Mouse (Mus musculus) MEL (cell line): ENCODE results near the gene Slc1a7. TPM values are rescaled to one million over a fixed set of nuclear protein-coding genes. Genes with fewer than 3 reads are reported as not detected.

Experiments
- DNase-seq: peaks from one replicate; pipeline ENCODE4 v3.0.0; 2011; ENCODE audit warnings: low read depth, low spot score
- H3K27ac ChIP-seq: 2 replicates; pipeline ENCODE4 v1.5.1; 2012; ENCODE audit warnings: low read depth, mild to moderate bottlenecking, control low read depth, low read length, moderate library complexity; ENCODE audit not compliant: control insufficient read depth
- H3K27me3 ChIP-seq, 2 experiments: fragments of 150-350 bp in 1 of 2; sonication (generic) in 1 of 2; 2 replicates each; pipeline ENCODE4 v1.6.1; 2012; ENCODE audit warnings: low read length in 2 of 2, mild to moderate bottlenecking in 2 of 2, improper control_type of control experiment in 1 of 2, moderate library complexity in 1 of 2; ENCODE audit not compliant: insufficient read depth in 2 of 2, control insufficient read depth in 1 of 2
- H3K36me3 ChIP-seq, 2 experiments: 2 replicates each; pipeline ENCODE4 v1.6.1; 2012 to 2014; ENCODE audit warnings: low read length in 2 of 2, improper control_type of control experiment in 1 of 2, inconsistent platforms in 1 of 2, mild to moderate bottlenecking in 1 of 2; ENCODE audit not compliant: insufficient read depth in 2 of 2, control insufficient read depth in 1 of 2
- H3K4me1 ChIP-seq, 2 experiments: fragments of 150-350 bp in 1 of 2; sonication (generic) in 1 of 2; 2 replicates each; pipeline ENCODE4 v1.6.1; 2012; ENCODE audit warnings: low read length in 2 of 2, improper control_type of control experiment in 1 of 2, mild to moderate bottlenecking in 1 of 2; ENCODE audit not compliant: insufficient read depth in 2 of 2, control insufficient read depth in 1 of 2
- H3K4me3 ChIP-seq, 2 experiments: fragments of 150-350 bp in 1 of 2; sonication (generic) in 1 of 2; 2 replicates each; pipeline ENCODE4 v1.5.1; 2012; ENCODE audit warnings: low read depth in 2 of 2, low read length in 2 of 2, mild to moderate bottlenecking in 2 of 2, moderate library complexity in 2 of 2, control low read depth in 1 of 2, improper control_type of control experiment in 1 of 2; ENCODE audit not compliant: control insufficient read depth in 1 of 2, insufficient read depth in 1 of 2
- H3K79me2 ChIP-seq: 2 replicates; pipeline ENCODE4 v1.6.1; 2012; ENCODE audit warnings: mild to moderate bottlenecking, low read length, moderate library complexity; ENCODE audit not compliant: control insufficient read depth, poor library complexity, insufficient read depth
- H3K9ac ChIP-seq: 2 replicates; pipeline ENCODE4 v1.6.1; 2012; ENCODE audit warnings: low read depth, mild to moderate bottlenecking, control low read depth, low read length, moderate library complexity; ENCODE audit not compliant: control insufficient read depth, poor library complexity, severe bottlenecking
- H3K9me3 ChIP-seq: fragments of 150-350 bp; sonication (generic); replicated peaks from 2 replicates; pipeline ENCODE4 v1.6.1; 2012; ENCODE audit warnings: mild to moderate bottlenecking, low read length, improper control_type of control experiment, moderate library complexity; ENCODE audit not compliant: insufficient read depth
- EP300 ChIP-seq, 2 experiments: IDR thresholded peaks; 2 replicates each; pipeline ENCODE4 v1.6.1; 2011; ENCODE audit warnings: improper control_type of control experiment in 2 of 2, low read length in 2 of 2, low read depth in 1 of 2, mild to moderate bottlenecking in 1 of 2
- ETS1 ChIP-seq: IDR thresholded peaks from 2 replicates; pipeline ENCODE4 v1.6.1; 2012; ENCODE audit warnings: low read depth, mild to moderate bottlenecking, inconsistent platforms, low read length, improper control_type of control experiment, moderate library complexity
- GABPA ChIP-seq: IDR thresholded peaks from 2 replicates; pipeline ENCODE4 v1.6.1; 2012; ENCODE audit warnings: low read depth, mild to moderate bottlenecking, inconsistent platforms, low read length, improper control_type of control experiment, moderate library complexity
- HCFC1 ChIP-seq: IDR thresholded peaks from 2 replicates; pipeline ENCODE4 v1.6.1; 2012; ENCODE audit warnings: low read depth, mild to moderate bottlenecking, inconsistent platforms, low read length, improper control_type of control experiment, moderate library complexity
- KAT2A ChIP-seq: conservative IDR thresholded peaks from 2 replicates; pipeline ENCODE4 v1.6.1; 2012; ENCODE audit warnings: low read depth, low read length, improper control_type of control experiment, inconsistent platforms
- MAX ChIP-seq: IDR thresholded peaks from 2 replicates; pipeline ENCODE4 v1.6.1; 2011; ENCODE audit warnings: low read length, improper control_type of control experiment
- MAZ ChIP-seq: IDR thresholded peaks from 2 replicates; pipeline ENCODE4 v1.6.1; 2012; ENCODE audit warnings: low read depth, mild to moderate bottlenecking, inconsistent platforms, low read length, improper control_type of control experiment
- MEF2A ChIP-seq: IDR thresholded peaks from 2 replicates; pipeline ENCODE4 v1.6.1; 2014; ENCODE audit warnings: low read depth, mild to moderate bottlenecking, inconsistent platforms, low read length, improper control_type of control experiment; ENCODE audit not compliant: poor library complexity, insufficient replicate concordance, severe bottlenecking; ENCODE audit errors: extremely low read depth
- MYB ChIP-seq: IDR thresholded peaks from 2 replicates; pipeline ENCODE4 v1.6.1; 2011; ENCODE audit warnings: mild to moderate bottlenecking, low read depth, low read length, improper control_type of control experiment
- NELFE ChIP-seq: IDR thresholded peaks from 2 replicates; pipeline ENCODE4 v1.6.1; 2011; ENCODE audit warnings: low read depth, low read length, improper control_type of control experiment
- NRF1 ChIP-seq: IDR thresholded peaks from 2 replicates; pipeline ENCODE4 v1.6.1; 2014; ENCODE audit warnings: low read depth, mild to moderate bottlenecking, inconsistent platforms, low read length, improper control_type of control experiment, moderate library complexity; ENCODE audit not compliant: poor library complexity, insufficient read depth, severe bottlenecking
- POLR2A ChIP-seq, 2 experiments: IDR thresholded peaks; 2 replicates each; pipeline ENCODE4 v1.6.1; 2011 to 2012; ENCODE audit warnings: low read length in 2 of 2, mild to moderate bottlenecking in 2 of 2, control low read depth in 1 of 2, improper control_type of control experiment in 1 of 2, low read depth in 1 of 2, moderate library complexity in 1 of 2; ENCODE audit not compliant: control insufficient read depth in 1 of 2, insufficient read depth in 1 of 2, poor library complexity in 1 of 2
- POLR2AphosphoS2 ChIP-seq: IDR thresholded peaks from 2 replicates; pipeline ENCODE4 v1.6.1; 2011; ENCODE audit warnings: low read length, improper control_type of control experiment
- POLR2AphosphoS5 ChIP-seq: IDR thresholded peaks from 2 replicates; pipeline ENCODE4 v1.6.1; 2012; ENCODE audit warnings: low read depth, borderline replicate concordance, mild to moderate bottlenecking, inconsistent platforms, low read length, moderate library complexity, mixed read lengths
- RCOR1 ChIP-seq: IDR thresholded peaks from 2 replicates; pipeline ENCODE4 v1.6.1; 2012; ENCODE audit warnings: low read depth, mild to moderate bottlenecking, inconsistent platforms, low read length, improper control_type of control experiment
- SMC3 ChIP-seq: IDR thresholded peaks from 2 replicates; pipeline ENCODE4 v1.6.1; 2011; ENCODE audit warnings: low read depth, low read length, improper control_type of control experiment
- TAL1 ChIP-seq: IDR thresholded peaks from 2 replicates; pipeline ENCODE4 v1.6.1; 2012; ENCODE audit warnings: mild to moderate bottlenecking, inconsistent platforms, low read length, moderate library complexity, mixed read lengths
- TBP ChIP-seq: IDR thresholded peaks from 2 replicates; pipeline ENCODE4 v1.8.0; 2011; ENCODE audit warnings: low read depth, low read length, improper control_type of control experiment
- TCF12 ChIP-seq: IDR thresholded peaks from 2 replicates; pipeline ENCODE4 v1.6.1; 2014; ENCODE audit warnings: low read depth, mild to moderate bottlenecking, inconsistent platforms, low read length, improper control_type of control experiment, moderate library complexity
- UBTF ChIP-seq: IDR thresholded peaks from 2 replicates; pipeline ENCODE4 v1.6.1; 2012; ENCODE audit warnings: low read depth, mild to moderate bottlenecking, inconsistent platforms, low read length, improper control_type of control experiment, moderate library complexity, borderline replicate concordance; ENCODE audit not compliant: insufficient read depth
- USF1 ChIP-seq: IDR thresholded peaks from 2 replicates; pipeline ENCODE4 v1.6.1; 2014; ENCODE audit warnings: low read depth, mild to moderate bottlenecking, inconsistent platforms, low read length, improper control_type of control experiment, moderate library complexity
- USF2 ChIP-seq, 2 experiments: IDR thresholded peaks; 2 replicates each; pipeline ENCODE4 v1.6.1; 2011 to 2012; ENCODE audit warnings: improper control_type of control experiment in 2 of 2, low read length in 2 of 2, borderline replicate concordance in 1 of 2, inconsistent platforms in 1 of 2, low read depth in 1 of 2, mild to moderate bottlenecking in 1 of 2; ENCODE audit not compliant: insufficient read depth in 1 of 2
- ZKSCAN1 ChIP-seq: IDR thresholded peaks from 2 replicates; pipeline ENCODE4 v1.6.1; 2012; ENCODE audit warnings: low read depth, mild to moderate bottlenecking, inconsistent platforms, low read length, improper control_type of control experiment, moderate library complexity
- polyA plus RNA-seq, 2 experiments: library from polyadenylated mRNA; stranded (reverse) in 1 of 2; unstranded in 1 of 2; fragments of >175 nt in 1 of 2; fragments of >200 nt in 1 of 2; gene quantifications; 2 replicates each; pipeline versions ENCODE4 v1.2.1 to v1.2.4; 2012; ENCODE audit warnings: low replicate concordance in 2 of 2, low read depth in 1 of 2; ENCODE audit not compliant: insufficient read length in 2 of 2, insufficient read depth in 1 of 2, missing spikeins in 1 of 2
- total RNA-seq: library from RNA; depleted of rRNA; stranded (reverse); fragments of 300-350 nt; gene quantifications from 2 replicates; pipeline ENCODE4 v1.2.3, GENCODE M21; 2012

The Slc1a7 gene
- total and polyA plus RNA-seq, 3 experiments: 0.68 TPM; not detected in 2

GRCm38 (mm10) chr4:107944141-107944540 lies 24.0 kb upstream of the Slc1a7 start:
- TF ChIP-seq TCF12 (no peak), EP300 (IDR thresholded peaks at IDR 0.05; ENCODE audit: low read depth in 1 of 2, low read length in 2 of 2) (no peak), MAX (no peak), MYB (no peak), RCOR1 (no peak), KAT2A (no peak), NELFE (no peak), NRF1 (no peak), MEF2A (no peak), MAZ (no peak), UBTF (no peak), POLR2AphosphoS5 (no peak), USF1 (no peak)
- H3K9ac ChIP-seq: no peak overlapping the region
- peaks cover 4 to 6% of the 10 kb centered on the region in 2 experiments; a peak in 3 of 4 replicates for H3K27me3 ChIP-seq
- no peak for DNase-seq
- H3K4me1 ChIP-seq: no peaks in the 10 kb centered on the region
- no peak overlapping the region for H3K27ac ChIP-seq
- H3K79me2 ChIP-seq: no peaks in the 10 kb centered on the region
- H3K9me3 ChIP-seq: no peaks in the 10 kb centered on the region
- no peak overlapping the region for H3K4me3 ChIP-seq
- H3K36me3 ChIP-seq: no peaks in the 10 kb centered on the region; a peak in 1 of 4 replicates

GRCm38 (mm10) chr4:107949918-107950317 lies 18.2 kb upstream of the Slc1a7 start:
- H3K27ac ChIP-seq: no peak overlapping the region
- no peak overlapping the region for H3K9ac ChIP-seq
- no peak for DNase-seq
- H3K79me2 ChIP-seq: no peaks in the 10 kb centered on the region
- peaks cover 0 to 3% of the 10 kb centered on the region in 2 experiments; a peak in 2 of 4 replicates for H3K36me3 ChIP-seq
- H3K4me1 ChIP-seq: peaks cover 0 to 7% of the 10 kb centered on the region in 2 experiments; a peak in 2 of 4 replicates
- no peak overlapping the region for H3K4me3 ChIP-seq
- H3K27me3 ChIP-seq: peaks cover 3 to 4% of the 10 kb centered on the region in 2 experiments; a peak in 3 of 4 replicates
- H3K9me3 ChIP-seq: no peaks in the 10 kb centered on the region
- TF ChIP-seq TCF12: no peak
- TF ChIP-seq TAL1: no peak
- no peak for TF ChIP-seq EP300 (IDR thresholded peaks at IDR 0.05; ENCODE audit: low read depth in 1 of 2, low read length in 2 of 2)
- no peak for TF ChIP-seq GABPA
- no peak for TF ChIP-seq ZKSCAN1
- no peak for TF ChIP-seq USF2 (IDR thresholded peaks at IDR 0.05; ENCODE audit: borderline replicate concordance in 1 of 2, insufficient read depth in 1 of 2, low read depth in 1 of 2, low read length in 2 of 2)
- TF ChIP-seq POLR2A (IDR thresholded peaks at IDR 0.05; ENCODE audit: control insufficient read depth in 1 of 2, insufficient read depth in 1 of 2, low read depth in 1 of 2, low read length in 2 of 2, poor library complexity in 1 of 2): no peak
- TF ChIP-seq HCFC1: no peak
- TF ChIP-seq KAT2A: no peak
- TF ChIP-seq POLR2AphosphoS2: no peak
- no peak for TF ChIP-seq SMC3
- TF ChIP-seq NELFE: no peak
- TF ChIP-seq TBP: no peak
- TF ChIP-seq ETS1: no peak
